In the genomic region with DNA sequence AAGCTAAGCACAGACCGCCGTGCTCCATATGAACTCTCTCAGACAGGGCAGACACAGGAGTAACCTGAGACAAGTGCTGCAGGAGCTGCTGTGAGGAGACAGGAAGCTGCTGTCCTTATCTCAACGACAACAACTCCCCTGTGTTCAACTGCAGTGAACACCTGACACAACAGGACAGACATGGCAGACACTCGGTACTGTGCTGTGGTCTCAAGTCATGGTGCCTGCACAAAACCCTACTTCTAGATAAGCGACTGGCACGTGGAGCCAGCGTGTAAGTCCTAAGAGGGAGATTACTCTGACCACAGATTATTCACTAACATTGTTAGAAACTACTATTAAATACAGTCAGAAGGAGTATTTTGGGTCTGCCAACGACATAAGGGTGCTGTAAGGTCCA, we compare ENCODE assay signal across 20 mouse cellular contexts. TPM values are rescaled to one million over a fixed set of nuclear protein-coding genes. Genes with fewer than 3 reads are reported as not detected.
DNase-seq lines count a peak whose midpoint lies in the region; ATAC-seq and TF ChIP-seq lines count a peak whose summit lies in the region.
"Had no signal": no experiment of that assay in that cellular context is flagged by ENCODE, and none has a peak within 500 bp of the region (broad histone marks: within the 10 kb centered on the region; RNA-seq: fewer than 3 reads in every experiment).

No protein-coding gene starts in this region.

- peaks cover 82% of the 10 kb centered on the region for H3K4me1 ChIP-seq in megakaryocyte, embryonic 14.5 days
- peaks cover 26 to 31% of the 10 kb centered on the region in 2 experiments for H3K4me1 ChIP-seq in liver, embryonic 14.5 days (replicated peaks; ENCODE audit: control insufficient read depth in 2 of 2, insufficient read depth in 2 of 2, low read length in 1 of 2)
- H3K4me1 ChIP-seq: embryonic facial prominence, embryonic 13.5 days; limb, embryonic 15.5 days had no signal

- DNase-seq in c-Kit-positive CD71-positive TER-119-positive erythroid progenitor cells, embryonic 14.5 days (ENCODE audit: low spot score), result peak; percentile 11
- peak in 2 of 3 experiments; percentile 29 to 34 for DNase-seq in liver, embryonic 14.5 days (ENCODE audit: low read depth in 3 of 3, low spot score in 3 of 3)
- DNase-seq in left cerebral cortex, postnatal 36 days (ENCODE audit: low spot score in 2 of 2), result no peak
- DNase-seq in embryo, embryonic 10.5 days (ENCODE audit: low spot score), result no peak
- DNase-seq: adrenal gland, postnatal 36 days; cerebellum, adult 2 months; heart, postnatal 4 days; lung, postnatal 14 days; retina, postnatal 1 day; right cerebral cortex, postnatal 4 days had no signal

- TF ChIP-seq CTCF in liver, embryonic 14.5 days (IDR thresholded peaks at IDR 0.05; ENCODE audit: low read depth), result no peak

- no peak overlapping the region for H3K9ac ChIP-seq in liver, embryonic 14.5 days (replicated peaks)
- H3K9ac ChIP-seq: embryonic facial prominence, embryonic 13.5 days; limb, embryonic 15.5 days had no signal

- no peaks in the 10 kb centered on the region for H3K9me3 ChIP-seq in megakaryocyte, embryonic 14.5 days
- no peaks in the 10 kb centered on the region for H3K9me3 ChIP-seq in liver, embryonic 14.5 days (ENCODE audit: control insufficient read depth, low read length)
- H3K9me3 ChIP-seq: embryonic facial prominence, embryonic 13.5 days; limb, embryonic 15.5 days had no signal

- no peaks in the 10 kb centered on the region for H3K27me3 ChIP-seq in megakaryocyte, embryonic 14.5 days (replicated peaks)
- H3K27me3 ChIP-seq in liver, embryonic 14.5 days (ENCODE audit: control insufficient read depth, insufficient read depth, low read length), result no peaks in the 10 kb centered on the region
- H3K27me3 ChIP-seq: embryonic facial prominence, embryonic 13.5 days; limb, embryonic 15.5 days had no signal

- 17% methylated on average over 8 of the region's 8 CpGs for WGBS in liver, embryonic 14.5 days (ENCODE audit: insufficient replicate concordance)

- H3K27ac ChIP-seq in liver, embryonic 14.5 days, result no peak overlapping the region
- H3K27ac ChIP-seq: embryonic facial prominence, embryonic 13.5 days; hindbrain, postnatal 0 days; limb, embryonic 15.5 days; stomach, postnatal 0 days had no signal

- H3K4me2 ChIP-seq in liver, embryonic 14.5 days (ENCODE audit: low read depth), result no peak overlapping the region; the same call in 1 of the 2 replicates
- H3K4me2 ChIP-seq: embryonic facial prominence, embryonic 13.5 days; limb, embryonic 15.5 days; midbrain, embryonic 11.5 days had no signal

- TF ChIP-seq EP300 in liver, embryonic 14.5 days (IDR thresholded peaks at IDR 0.05; ENCODE audit: low read depth), result peak; percentile 73

- ATAC-seq in megakaryocyte, adult 5-6 weeks (ENCODE audit: poor library complexity, severe bottlenecking), result no peak
- peak; percentile 46 for ATAC-seq in liver, embryonic 14.5 days (ENCODE audit: insufficient read depth)
- no peak for ATAC-seq in CD4-positive, CD25-positive, alpha-beta regulatory T cell, adult 4 months
- ATAC-seq: forebrain, embryonic 16.5 days; hindbrain, postnatal 0 days; intestine, postnatal 0 days had no signal

- H3K4me3 ChIP-seq in megakaryocyte, embryonic 14.5 days (replicated peaks), result peak overlapping the region; percentile 82
- no peak overlapping the region for H3K4me3 ChIP-seq in liver, embryonic 14.5 days (ENCODE audit: insufficient read depth in 1 of 2, low read depth in 2 of 2, low read length in 2 of 2)
- H3K4me3 ChIP-seq: embryonic facial prominence, embryonic 13.5 days; limb, embryonic 15.5 days had no signal

- H3K36me3 ChIP-seq in megakaryocyte, embryonic 14.5 days (replicated peaks; ENCODE audit: low read length), result peaks cover 87% of the 10 kb centered on the region
- peaks cover 21% of the 10 kb centered on the region for H3K36me3 ChIP-seq in liver, embryonic 14.5 days (replicated peaks; ENCODE audit: control insufficient read depth, insufficient read depth, low read depth)

- intact Hi-C loops in left cerebral cortex, postnatal 36 days (cut with DNase I), result no loop called here

RNA-seq across cellular contexts. Expression of gene Ccdc186, which starts 21.8 kb away (rescaled TPM):
- 0.72 TPM in 1 of 2 replicates, not detected in the other for polyA plus RNA-seq in megakaryocyte, embryonic 14.5 days (2012; ENCODE audit: insufficient read depth, low replicate concordance)
- total RNA-seq in megakaryocyte, adult 5-6 weeks (2015), result 16.1 and 18.6 TPM in 2 replicates
- total RNA-seq in megakaryocyte, adult 5-6 weeks (2017), result 32.2 and 58.1 TPM in 2 replicates
- polyA plus RNA-seq in liver, embryonic 14.5 days (2012; rRNA removed), result 1.5 and 2.3 TPM in 2 replicates
- polyA plus RNA-seq in liver, embryonic 14.5 days (2014; fragmentation: Nextera tagmentation; extraction: Ambion mirVana), result 4.9 and 5.1 TPM in 2 replicates
- 10 to 100 TPM; 11.1 to 13.1 TPM for polyA plus RNA-seq in CD4-positive, CD25-positive, alpha-beta regulatory T cell, adult 4 months (2017; shearing (Covaris generic))
- total RNA-seq in left cerebral cortex, postnatal 36 days (2021), result 10 to 100 TPM; 48.3 to 56.6 TPM

RNA-seq across cellular contexts. Expression of gene Tdrd1, which starts 25.8 kb away (rescaled TPM):
- not detected in 2 replicates for polyA plus RNA-seq in megakaryocyte, embryonic 14.5 days (2012; ENCODE audit: insufficient read depth, low replicate concordance)
- not detected in 2 replicates for total RNA-seq in megakaryocyte, adult 5-6 weeks (2015)
- total RNA-seq in megakaryocyte, adult 5-6 weeks (2017), result 0.07 TPM in 1 of 2 replicates, not detected in the other
- polyA plus RNA-seq in liver, embryonic 14.5 days (2012; rRNA removed), result under 0.01 and 0.02 TPM in 2 replicates
- polyA plus RNA-seq in liver, embryonic 14.5 days (2014; fragmentation: Nextera tagmentation; extraction: Ambion mirVana), result 0.05 TPM in 1 of 2 replicates, not detected in the other
- polyA plus RNA-seq in CD4-positive, CD25-positive, alpha-beta regulatory T cell, adult 4 months (2017; shearing (Covaris generic)), result not detected
- total RNA-seq in left cerebral cortex, postnatal 36 days (2021), result under 1 TPM; 0.59 to 0.75 TPM

Comparison
In these comparisons a context has a peak if more than half of its experiments do, and no peak if none do; other contexts are left out.
1. DNase-seq: peak in c-Kit-positive CD71-positive TER-119-positive erythroid progenitor cells, embryonic 14.5 days (single experiment) and liver, embryonic 14.5 days (2 of 3); none in left cerebral cortex, postnatal 36 days (0 of 2) and embryo, embryonic 10.5 days (single experiment).